Mouse (Mus musculus): ENCODE measurements around the gene Orai1. TPM values are rescaled to one million over a fixed set of nuclear protein-coding genes. Genes with fewer than 3 reads are reported as not detected.

Gene Orai1
- polyA plus RNA-seq, 1 experiment from 2014 or later, result 10.0 TPM

GRCm38 (mm10) chr5:123019336-123020016, 4.6 kb downstream of the Orai1 start:
- H3K27me3 ChIP-seq (ENCODE audit: control insufficient read depth, insufficient read depth, low read length), result no peaks in the 10 kb centered on the region
- no peaks in the 10 kb centered on the region for H3K36me3 ChIP-seq (ENCODE audit: control insufficient read depth, insufficient read depth, low read length)
- H3K4me3 ChIP-seq (ENCODE audit: low read depth, low read length), result no peak overlapping the region
- no peak overlapping the region for H3K4me2 ChIP-seq (ENCODE audit: low read depth, severe bottlenecking)
- peaks cover 14% of the 10 kb centered on the region for H3K4me1 ChIP-seq (ENCODE audit: control insufficient read depth, insufficient read depth, low read length)
- no peak overlapping the region for H3K9ac ChIP-seq (ENCODE audit: low read length)
- ATAC-seq (ENCODE audit: insufficient number of reproducible peaks, low FRiP score, low TSS enrichment, low read depth), result no peak
- no peak for DNase-seq (ENCODE audit: low spot score)
- H3K9me3 ChIP-seq (ENCODE audit: control insufficient read depth, low read length), result no peaks in the 10 kb centered on the region
- 56% methylated on average over 10 of the region's 10 CpGs for WGBS
- no peak overlapping the region for H3K27ac ChIP-seq (replicated peaks; ENCODE audit: low read depth, low read length)

DNA sequence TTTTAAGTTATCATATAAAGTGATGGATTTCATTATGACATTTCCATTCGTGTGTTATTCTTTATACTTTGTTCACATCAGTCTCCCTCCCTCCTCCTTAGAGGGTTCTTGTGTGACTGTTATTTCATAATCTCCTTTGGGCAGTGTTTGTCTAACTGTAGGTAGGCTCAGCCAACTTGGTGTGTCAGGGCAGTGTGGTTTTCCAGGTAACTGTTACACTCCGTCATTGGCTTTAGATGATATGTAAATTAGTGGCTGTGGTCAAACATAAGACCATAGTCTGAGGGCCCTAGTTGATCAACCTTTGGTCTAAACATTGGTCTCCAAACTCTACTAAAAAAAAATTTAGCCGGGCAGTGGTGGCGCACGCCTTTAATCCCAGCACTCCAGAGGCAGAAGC, 5.6 kb downstream of the Orai1 start:
- Histone ChIP-seq H3K4me1 (ENCODE audit: control insufficient read depth, insufficient read depth, low read length) (peaks cover 11% of the 10 kb centered on the region), H3K27me3 (ENCODE audit: control insufficient read depth, insufficient read depth, low read length) (no peaks in the 10 kb centered on the region), H3K27ac (replicated peaks; ENCODE audit: low read depth, low read length) (no peak overlapping the region), H3K9me3 (ENCODE audit: control insufficient read depth, low read length) (no peaks in the 10 kb centered on the region), H3K4me2 (ENCODE audit: low read depth, severe bottlenecking) (no peak overlapping the region), H3K9ac (ENCODE audit: low read length) (no peak overlapping the region), H3K36me3 (ENCODE audit: control insufficient read depth, insufficient read depth, low read length) (no peaks in the 10 kb centered on the region), H3K4me3 (ENCODE audit: low read depth, low read length) (no peak overlapping the region)
- ATAC-seq (ENCODE audit: insufficient number of reproducible peaks, low FRiP score, low TSS enrichment, low read depth), result no peak
- 97% methylated on average over 5 of the region's 5 CpGs for WGBS
- DNase-seq (ENCODE audit: low spot score), result no peak

GRCm38 (mm10) chr5:123021438-123021837, 6.6 kb downstream of the Orai1 start:
- 90% methylated on average over 7 of the region's 7 CpGs for WGBS
- no peak for ATAC-seq (ENCODE audit: insufficient number of reproducible peaks, low FRiP score, low TSS enrichment, low read depth)
- no peak overlapping the region for H3K27ac ChIP-seq (replicated peaks; ENCODE audit: low read depth, low read length)
- peaks cover 3% of the 10 kb centered on the region for H3K4me1 ChIP-seq (ENCODE audit: control insufficient read depth, insufficient read depth, low read length)
- no peak for DNase-seq (ENCODE audit: low spot score)
- no peaks in the 10 kb centered on the region for H3K27me3 ChIP-seq (ENCODE audit: control insufficient read depth, insufficient read depth, low read length)
- H3K4me2 ChIP-seq (ENCODE audit: low read depth, severe bottlenecking), result no peak overlapping the region
- no peaks in the 10 kb centered on the region for H3K9me3 ChIP-seq (ENCODE audit: control insufficient read depth, low read length)
- H3K4me3 ChIP-seq (ENCODE audit: low read depth, low read length), result no peak overlapping the region
- no peaks in the 10 kb centered on the region for H3K36me3 ChIP-seq (ENCODE audit: control insufficient read depth, insufficient read depth, low read length)
- H3K9ac ChIP-seq (ENCODE audit: low read length), result no peak overlapping the region

DNA sequence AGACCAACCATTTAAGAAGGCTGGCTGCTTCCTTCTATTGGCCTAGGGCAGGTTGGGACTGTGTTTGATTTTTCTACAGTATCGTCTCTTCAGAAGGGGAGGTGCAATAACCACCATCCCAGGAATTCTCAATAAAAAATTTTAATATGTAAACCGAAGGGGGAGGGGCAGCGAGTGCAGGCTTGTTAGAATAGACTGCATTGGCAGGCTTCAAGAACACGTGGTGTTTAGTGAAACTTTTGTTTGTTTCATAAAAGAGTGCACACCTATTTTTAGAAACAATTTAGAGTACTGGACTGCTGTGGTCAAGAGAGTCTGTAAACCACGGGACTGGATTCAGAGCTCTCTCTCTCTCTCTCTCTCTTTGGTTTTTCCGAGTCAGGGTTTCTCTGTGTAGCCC, 8.2 kb downstream of the Orai1 start:
- Histone ChIP-seq H3K27ac (replicated peaks; ENCODE audit: low read depth, low read length) (no peak overlapping the region), H3K4me1 (ENCODE audit: control insufficient read depth, insufficient read depth, low read length) (peaks cover 6% of the 10 kb centered on the region), H3K36me3 (ENCODE audit: control insufficient read depth, insufficient read depth, low read length) (no peaks in the 10 kb centered on the region), H3K9me3 (ENCODE audit: control insufficient read depth, low read length) (no peaks in the 10 kb centered on the region), H3K4me3 (ENCODE audit: low read depth, low read length) (no peak overlapping the region), H3K9ac (ENCODE audit: low read length) (no peak overlapping the region), H3K4me2 (ENCODE audit: low read depth, severe bottlenecking) (no peak overlapping the region), H3K27me3 (ENCODE audit: control insufficient read depth, insufficient read depth, low read length) (no peaks in the 10 kb centered on the region)
- DNase-seq (ENCODE audit: low spot score), result no peak
- WGBS, result 87% methylated on average over 6 of the region's 6 CpGs
- no peak for ATAC-seq (ENCODE audit: insufficient number of reproducible peaks, low FRiP score, low TSS enrichment, low read depth)

DNA sequence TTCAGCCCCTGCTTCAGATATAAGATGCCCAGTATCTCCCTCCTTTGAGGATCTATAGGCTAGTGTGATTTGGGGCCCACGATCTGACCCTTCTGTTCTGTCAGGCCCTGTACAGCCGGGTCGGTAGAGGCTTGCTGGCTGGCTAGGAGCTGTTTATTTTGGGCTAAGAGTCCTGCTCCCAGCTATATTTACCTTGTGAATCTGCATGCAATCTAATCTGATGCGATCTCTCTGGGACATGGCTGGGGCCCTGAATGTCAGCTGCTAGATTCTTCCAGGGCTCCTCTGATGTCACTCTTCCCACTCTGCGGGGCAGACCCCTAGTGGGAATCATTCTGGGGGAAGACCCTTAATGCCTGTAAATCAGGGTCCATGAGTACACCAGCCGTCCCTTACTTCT, 9.4 kb downstream of the Orai1 start:
- DNase-seq (ENCODE audit: low spot score) (no peak), ATAC-seq (ENCODE audit: insufficient number of reproducible peaks, low FRiP score, low TSS enrichment, low read depth) (no peak)
- Histone ChIP-seq H3K36me3 (ENCODE audit: control insufficient read depth, insufficient read depth, low read length) (no peaks in the 10 kb centered on the region; the same call in 1 of the 2 replicates), H3K4me2 (ENCODE audit: low read depth, severe bottlenecking) (no peak overlapping the region), H3K27me3 (ENCODE audit: control insufficient read depth, insufficient read depth, low read length) (no peaks in the 10 kb centered on the region), H3K9me3 (ENCODE audit: control insufficient read depth, low read length) (no peaks in the 10 kb centered on the region), H3K9ac (ENCODE audit: low read length) (no peak overlapping the region), H3K4me3 (ENCODE audit: low read depth, low read length) (no peak overlapping the region), H3K27ac (replicated peaks; ENCODE audit: low read depth, low read length) (no peak overlapping the region), H3K4me1 (ENCODE audit: control insufficient read depth, insufficient read depth, low read length) (peaks cover 5% of the 10 kb centered on the region)
- 91% methylated on average over 6 of the region's 6 CpGs for WGBS

DNA sequence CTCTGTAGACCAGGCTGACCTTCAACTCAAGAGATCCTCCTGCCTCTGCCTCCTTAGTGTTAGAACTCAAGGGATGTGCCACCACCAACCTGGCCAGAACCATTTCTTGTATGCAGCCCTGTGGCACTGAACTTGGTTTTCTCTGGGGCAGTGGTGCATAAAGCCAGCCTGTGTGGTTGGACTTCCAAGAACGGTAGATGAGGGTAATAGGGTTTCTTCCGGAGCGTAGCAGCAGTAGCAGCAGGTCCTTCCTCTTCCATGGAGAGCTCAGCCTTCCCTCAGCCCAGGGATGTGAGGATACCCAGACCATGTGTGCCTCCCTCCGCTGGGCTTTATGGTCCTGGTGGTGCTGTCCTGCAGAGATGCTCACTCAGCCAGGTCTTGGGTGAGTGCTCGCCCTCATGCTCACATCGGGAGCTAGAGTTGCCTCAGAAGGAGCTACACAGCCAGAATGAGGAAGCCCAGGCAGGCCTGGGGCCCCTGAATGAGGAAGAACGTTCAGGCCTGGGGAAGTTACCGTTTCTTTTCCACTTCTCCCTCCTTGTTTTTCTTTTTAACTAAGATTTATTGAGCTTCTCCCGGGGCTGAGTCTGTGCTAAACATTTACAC, 10.2 kb downstream of the Orai1 start:
- Histone ChIP-seq H3K4me2 (ENCODE audit: low read depth, severe bottlenecking) (no peak overlapping the region), H3K27me3 (ENCODE audit: control insufficient read depth, insufficient read depth, low read length) (no peaks in the 10 kb centered on the region), H3K27ac (replicated peaks; ENCODE audit: low read depth, low read length) (no peak overlapping the region), H3K9me3 (ENCODE audit: control insufficient read depth, low read length) (no peaks in the 10 kb centered on the region), H3K36me3 (ENCODE audit: control insufficient read depth, insufficient read depth, low read length) (no peaks in the 10 kb centered on the region; the same call in 1 of the 2 replicates), H3K4me3 (ENCODE audit: low read depth, low read length) (no peak overlapping the region), H3K4me1 (ENCODE audit: control insufficient read depth, insufficient read depth, low read length) (peaks cover 3% of the 10 kb centered on the region; the same call in 1 of the 2 replicates), H3K9ac (ENCODE audit: low read length) (no peak overlapping the region)
- DNase-seq (ENCODE audit: low spot score) (no peak), ATAC-seq (ENCODE audit: insufficient number of reproducible peaks, low FRiP score, low TSS enrichment, low read depth) (no peak)
- WGBS, result 69% methylated on average over 9 of the region's 9 CpGs

GRCm38 (mm10) chr5:123026414-123026813, 11.5 kb downstream of the Orai1 start:
- H3K27me3 ChIP-seq (ENCODE audit: control insufficient read depth, insufficient read depth, low read length), result no peaks in the 10 kb centered on the region
- WGBS, result 59% methylated on average over 6 of the region's 6 CpGs
- no peak for ATAC-seq (ENCODE audit: insufficient number of reproducible peaks, low FRiP score, low TSS enrichment, low read depth)

DNA sequence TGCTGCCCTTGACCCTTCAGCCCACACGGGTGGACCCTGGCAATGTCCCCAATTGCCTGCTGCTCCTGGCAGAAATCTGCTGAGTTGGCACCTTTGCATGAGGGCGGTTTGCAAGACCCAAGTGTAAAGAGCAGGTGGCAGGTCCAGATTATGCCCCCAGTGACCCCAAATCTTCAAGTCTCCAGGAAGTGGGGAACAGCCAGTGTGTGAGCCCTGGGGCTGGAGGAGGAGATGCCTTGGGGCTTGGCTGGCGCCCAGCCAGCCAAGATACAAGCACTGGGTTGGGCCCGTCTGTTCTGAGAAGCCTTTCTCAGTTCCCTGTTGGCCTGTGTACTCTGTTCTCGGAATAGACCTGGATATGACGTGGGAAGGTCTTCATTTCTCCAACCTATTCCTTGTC, 12.6 kb downstream of the Orai1 start:
- no peaks in the 10 kb centered on the region for H3K27me3 ChIP-seq (ENCODE audit: control insufficient read depth, insufficient read depth, low read length)
- no peak overlapping the region for H3K4me3 ChIP-seq (ENCODE audit: low read depth, low read length)
- WGBS, result 81% methylated on average over 6 of the region's 6 CpGs
- DNase-seq (ENCODE audit: low spot score) (no peak), ATAC-seq (ENCODE audit: insufficient number of reproducible peaks, low FRiP score, low TSS enrichment, low read depth) (no peak)
- H3K36me3 ChIP-seq (ENCODE audit: control insufficient read depth, insufficient read depth, low read length), result no peaks in the 10 kb centered on the region; the same call in 1 of the 2 replicates
- H3K9ac ChIP-seq (ENCODE audit: low read length), result no peak overlapping the region
- H3K27ac ChIP-seq (replicated peaks; ENCODE audit: low read depth, low read length), result no peak overlapping the region
- no peak overlapping the region for H3K4me2 ChIP-seq (ENCODE audit: low read depth, severe bottlenecking)
- H3K9me3 ChIP-seq (ENCODE audit: control insufficient read depth, low read length), result no peaks in the 10 kb centered on the region
- H3K4me1 ChIP-seq (ENCODE audit: control insufficient read depth, insufficient read depth, low read length), result peaks cover 3% of the 10 kb centered on the region; the same call in 1 of the 2 replicates

More at GRCm38 (mm10) chr5:123026414-123026813, 11.5 kb downstream of the Orai1 start:
- Histone ChIP-seq H3K4me3 (ENCODE audit: low read depth, low read length) (no peak overlapping the region), H3K9me3 (ENCODE audit: control insufficient read depth, low read length) (no peaks in the 10 kb centered on the region), H3K4me1 (ENCODE audit: control insufficient read depth, insufficient read depth, low read length) (peaks cover 3% of the 10 kb centered on the region; the same call in 1 of the 2 replicates), H3K9ac (ENCODE audit: low read length) (no peak overlapping the region), H3K4me2 (ENCODE audit: low read depth, severe bottlenecking) (no peak overlapping the region), H3K36me3 (ENCODE audit: control insufficient read depth, insufficient read depth, low read length) (no peaks in the 10 kb centered on the region; the same call in 1 of the 2 replicates), H3K27ac (replicated peaks; ENCODE audit: low read depth, low read length) (no peak overlapping the region)
- DNase-seq (ENCODE audit: low spot score), result no peak

All from limb, embryonic 11.5 days (tissue).